Mouse (Mus musculus): ENCODE measurements around the gene Gm9844.

GRCm38 (mm10) chr7:24901114-24901513 is 39.1 kb downstream of the Gm9844 start:
- no peak for TF ChIP-seq CTCF (IDR thresholded peaks at IDR 0.05; ENCODE audit: low read depth)
- TF ChIP-seq EP300 (optimal IDR thresholded peaks at IDR 0.05), result no peak

Measured in stomach, postnatal 0 days (tissue).